9 mouse cellular contexts compared by ENCODE assay signal in genomic region chr7:44427666-44428065, GRCm38 (mm10). TPM values are rescaled to one million over a fixed set of nuclear protein-coding genes. Genes with fewer than 3 reads are reported as not detected.
DNase-seq lines count a peak whose midpoint lies in the region; ATAC-seq and TF ChIP-seq lines count a peak whose summit lies in the region.
"Had no signal": no experiment of that assay in that cellular context is flagged by ENCODE, and none has a peak within 500 bp of the region (broad histone marks: within the 10 kb centered on the region; RNA-seq: fewer than 3 reads in every experiment).

No protein-coding gene starts in this region.

- no peak for TF ChIP-seq CTCF in olfactory bulb, adult 2 months (IDR thresholded peaks at IDR 0.05; ENCODE audit: insufficient read depth, low read depth, low read length)

- TF ChIP-seq POLR2A in olfactory bulb, adult 2 months (IDR thresholded peaks at IDR 0.05; ENCODE audit: insufficient read depth, low read depth, low read length), result no peak

- no peak overlapping the region for H3K9ac ChIP-seq in lung, embryonic 15.5 days
- H3K9ac ChIP-seq in forebrain, embryonic 12.5 days, result peak overlapping the region; percentile 95; the same call in 1 of the 2 replicates
- H3K9ac ChIP-seq in intestine, embryonic 16.5 days (ENCODE audit: low read depth, low read length), result no peak overlapping the region

- 10% methylated on average over 8 of the region's 8 CpGs for WGBS in lung, embryonic 15.5 days
- WGBS in forebrain, embryonic 12.5 days, result 11% methylated on average over 8 of the region's 8 CpGs
- WGBS in intestine, embryonic 16.5 days, result 12% methylated on average over 8 of the region's 8 CpGs
- WGBS in olfactory bulb, adult 2 months, result 37% methylated on average over 8 of the region's 8 CpGs

- H3K27me3 ChIP-seq in lung, embryonic 15.5 days, result peaks cover 58% of the 10 kb centered on the region
- no peaks in the 10 kb centered on the region; the same call in 1 of the 2 replicates for H3K27me3 ChIP-seq in forebrain, embryonic 12.5 days
- H3K27me3 ChIP-seq in intestine, embryonic 16.5 days (replicated peaks; ENCODE audit: control insufficient read depth, insufficient read depth, low read length), result peaks cover 43% of the 10 kb centered on the region

- ATAC-seq in lung, embryonic 15.5 days (ENCODE audit: borderline replicate concordance, extremely low read depth, low FRiP score, low TSS enrichment), result no peak
- peak; percentile 2; the same call in 1 of the 2 replicates for ATAC-seq in forebrain, embryonic 12.5 days (ENCODE audit: low FRiP score)
- ATAC-seq in intestine, embryonic 16.5 days, result no peak
- ATAC-seq: Patski had no signal

- no peaks in the 10 kb centered on the region for H3K36me3 ChIP-seq in lung, embryonic 15.5 days
- H3K36me3 ChIP-seq in forebrain, embryonic 12.5 days (replicated peaks), result no peaks in the 10 kb centered on the region
- no peaks in the 10 kb centered on the region for H3K36me3 ChIP-seq in intestine, embryonic 16.5 days (ENCODE audit: control insufficient read depth, insufficient read depth, low read length)

- 0 out of 2 replicates have a peak overlapping the region, but pooled peaks have one; percentile 49 for H3K4me3 ChIP-seq in lung, embryonic 15.5 days
- peak overlapping the region; percentile 82 for H3K4me3 ChIP-seq in forebrain, embryonic 12.5 days (replicated peaks)
- no peak overlapping the region for H3K4me3 ChIP-seq in intestine, embryonic 16.5 days (ENCODE audit: low read length)
- peak overlapping the region; percentile 76 for H3K4me3 ChIP-seq in olfactory bulb, adult 2 months (ENCODE audit: insufficient read depth, low read depth, low read length)

- no peak overlapping the region for H3K27ac ChIP-seq in lung, embryonic 15.5 days
- H3K27ac ChIP-seq in forebrain, embryonic 12.5 days, result peak overlapping the region; percentile 99
- H3K27ac ChIP-seq in intestine, embryonic 16.5 days (ENCODE audit: low read length), result no peak overlapping the region
- peak overlapping the region; percentile 84 for H3K27ac ChIP-seq in olfactory bulb, adult 2 months (ENCODE audit: insufficient read depth, low read depth, low read length)
- H3K27ac ChIP-seq: macrophage had no signal

- H3K4me1 ChIP-seq in lung, embryonic 15.5 days, result peaks cover 7% of the 10 kb centered on the region; the same call in 1 of the 2 replicates
- peaks cover 49% of the 10 kb centered on the region for H3K4me1 ChIP-seq in forebrain, embryonic 12.5 days
- H3K4me1 ChIP-seq in intestine, embryonic 16.5 days (ENCODE audit: control insufficient read depth, insufficient read depth, low read length), result peaks cover 4% of the 10 kb centered on the region; the same call in 1 of the 2 replicates
- peaks cover 38% of the 10 kb centered on the region for H3K4me1 ChIP-seq in olfactory bulb, adult 2 months (ENCODE audit: control insufficient read depth, insufficient read depth, low read length)

- H3K4me2 ChIP-seq in lung, embryonic 15.5 days, result peak overlapping the region; percentile 80; the same call in 1 of the 2 replicates
- H3K4me2 ChIP-seq in forebrain, embryonic 12.5 days, result peak overlapping the region; percentile 88
- H3K4me2 ChIP-seq in intestine, embryonic 16.5 days (ENCODE audit: low read depth, low read length), result peak overlapping the region; percentile 72; the same call in 1 of the 2 replicates

- no peaks in the 10 kb centered on the region for H3K9me3 ChIP-seq in lung, embryonic 15.5 days
- no peaks in the 10 kb centered on the region for H3K9me3 ChIP-seq in forebrain, embryonic 12.5 days
- H3K9me3 ChIP-seq in intestine, embryonic 16.5 days (ENCODE audit: control insufficient read depth, low read length), result no peaks in the 10 kb centered on the region

- DNase-seq in lung, postnatal 4 days, result no peak
- DNase-seq in MN1 (ENCODE audit: low spot score), result no peak
- no peak for DNase-seq in urinary bladder, adult 18-20 months (ENCODE audit: low spot score in 2 of 2)

RNA-seq across cellular contexts. Expression of gene Lrrc4b, which starts 1.2 kb away (rescaled TPM):
- 0.88 and 0.98 TPM in 2 replicates for polyA plus RNA-seq in lung, embryonic 15.5 days (2015; fragmentation: Nextera tagmentation; extraction: Ambion mirVana)
- 10.6 and 12.0 TPM in 2 replicates for polyA plus RNA-seq in forebrain, embryonic 12.5 days (2016; fragmentation: Nextera tagmentation; extraction: Ambion mirVana)
- polyA plus RNA-seq in intestine, embryonic 16.5 days (2015; fragmentation: Nextera tagmentation; extraction: Ambion mirVana), result 0.31 and 0.43 TPM in 2 replicates
- not detected in 2 replicates for polyA plus RNA-seq in olfactory bulb, adult 2 months (2012; ENCODE audit: insufficient read depth, insufficient read length, low replicate concordance, missing spikeins)
- polyA plus RNA-seq: macrophage had no signal

RNA-seq across cellular contexts. Expression of gene Aspdh, which starts 37.5 kb away (rescaled TPM):
- 0.62 and 0.88 TPM in 2 replicates for polyA plus RNA-seq in lung, embryonic 15.5 days (2015; fragmentation: Nextera tagmentation; extraction: Ambion mirVana)
- polyA plus RNA-seq in forebrain, embryonic 12.5 days (2016; fragmentation: Nextera tagmentation; extraction: Ambion mirVana), result 4.8 TPM in 2 replicates
- 2.3 and 2.4 TPM in 2 replicates for polyA plus RNA-seq in intestine, embryonic 16.5 days (2015; fragmentation: Nextera tagmentation; extraction: Ambion mirVana)
- polyA plus RNA-seq in olfactory bulb, adult 2 months (2012; ENCODE audit: insufficient read depth, insufficient read length, low replicate concordance, missing spikeins), result not detected in 2 replicates
- polyA plus RNA-seq: macrophage, Patski had no signal

RNA-seq across cellular contexts. Expression of gene Josd2, which starts 40.1 kb away (rescaled TPM):
- polyA plus RNA-seq in lung, embryonic 15.5 days (2015; fragmentation: Nextera tagmentation; extraction: Ambion mirVana), result 109 and 111 TPM in 2 replicates
- polyA plus RNA-seq in forebrain, embryonic 12.5 days (2016; fragmentation: Nextera tagmentation; extraction: Ambion mirVana), result 47.2 and 56.8 TPM in 2 replicates
- polyA plus RNA-seq in intestine, embryonic 16.5 days (2015; fragmentation: Nextera tagmentation; extraction: Ambion mirVana), result 83.5 and 86.3 TPM in 2 replicates
- not detected in 2 replicates for polyA plus RNA-seq in olfactory bulb, adult 2 months (2012; ENCODE audit: insufficient read depth, insufficient read length, low replicate concordance, missing spikeins)

RNA-seq across cellular contexts. Expression of gene 1700008O03Rik, which starts 42.0 kb away (rescaled TPM):
- polyA plus RNA-seq in lung, embryonic 15.5 days (2015; fragmentation: Nextera tagmentation; extraction: Ambion mirVana), result 1.1 and 1.4 TPM in 2 replicates
- 0.86 and 1.5 TPM in 2 replicates for polyA plus RNA-seq in forebrain, embryonic 12.5 days (2016; fragmentation: Nextera tagmentation; extraction: Ambion mirVana)
- 0.66 and 0.88 TPM in 2 replicates for polyA plus RNA-seq in intestine, embryonic 16.5 days (2015; fragmentation: Nextera tagmentation; extraction: Ambion mirVana)
- polyA plus RNA-seq in olfactory bulb, adult 2 months (2012; ENCODE audit: insufficient read depth, insufficient read length, low replicate concordance, missing spikeins), result not detected in 2 replicates

RNA-seq across cellular contexts. Expression of gene Syt3, which starts 43.8 kb away (rescaled TPM):
- polyA plus RNA-seq in lung, embryonic 15.5 days (2015; fragmentation: Nextera tagmentation; extraction: Ambion mirVana), result 2.1 and 2.3 TPM in 2 replicates
- polyA plus RNA-seq in forebrain, embryonic 12.5 days (2016; fragmentation: Nextera tagmentation; extraction: Ambion mirVana), result 5.5 and 6.6 TPM in 2 replicates
- 0.82 and 1.2 TPM in 2 replicates for polyA plus RNA-seq in intestine, embryonic 16.5 days (2015; fragmentation: Nextera tagmentation; extraction: Ambion mirVana)
- polyA plus RNA-seq in olfactory bulb, adult 2 months (2012; ENCODE audit: insufficient read depth, insufficient read length, low replicate concordance, missing spikeins), result not detected in 2 replicates
- polyA plus RNA-seq: macrophage had no signal

Comparison
In these comparisons a context has a peak if more than half of its experiments do, and no peak if none do; other contexts are left out.
1. H3K27ac ChIP-seq: peak in forebrain, embryonic 12.5 days (single experiment) and olfactory bulb, adult 2 months (single experiment); none in lung, embryonic 15.5 days (single experiment) and intestine, embryonic 16.5 days (single experiment).
2. Peak in every context shown above with its lines, with median percentiles within 50 percentile points of each other: H3K4me2 ChIP-seq.